Mouse (Mus musculus) embryonic stem cell, embryonic (primary cell): ENCODE measurements around the gene Sh3gl2.

ENCODE experiments used
- CTCF ChIA-PET, 4 experiments: fragments of 300-600 bp in 2 of 4; fragments of 350-600 bp in 2 of 4; sonication (Branson Sonifier 250); formaldehyde crosslinking; loops; one replicate each; lab custom pipeline; 2022; ENCODE audit warnings: inconsistent platforms in 2 of 4; lab: Charles Lee
- POLR2A ChIA-PET, 4 experiments: fragments of 300-600 bp in 2 of 4; fragments of 350-600 bp in 2 of 4; sonication (Branson Sonifier 250); formaldehyde crosslinking; loops; one replicate each; lab custom pipeline; 2022; ENCODE audit warnings: antibody characterized with exemption in 4 of 4, inconsistent platforms in 1 of 4; lab: Charles Lee

The Sh3gl2 gene

DNA sequence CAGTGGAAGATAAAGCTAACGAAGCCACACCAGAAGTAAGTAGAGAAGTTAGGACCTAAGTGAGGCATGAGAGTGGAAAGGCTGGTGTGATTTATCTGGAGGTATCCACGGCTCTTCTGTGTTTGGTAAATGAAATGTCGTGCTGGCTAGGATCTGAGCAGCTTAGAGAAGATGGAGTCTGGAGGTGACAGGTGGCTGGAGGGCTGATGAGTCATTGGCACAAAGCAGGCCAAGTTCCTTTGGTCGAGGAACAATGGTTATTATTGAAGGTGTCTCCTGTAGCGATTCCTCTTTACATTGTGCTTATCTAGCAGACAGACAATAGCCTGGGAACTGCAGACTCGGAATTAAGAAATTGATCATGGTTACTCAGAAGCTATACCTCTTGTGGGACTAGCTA is 135.8 kb downstream of the Sh3gl2 start:
- ChIA-PET POLR2A (interaction anchor here in 1 of 4 experiments (1.2 kb wide), 1 partner anchor 112 kb away, joined by 3 read pairs; no protein-coding TSS in a partner anchor), CTCF (no interaction called here)

DNA sequence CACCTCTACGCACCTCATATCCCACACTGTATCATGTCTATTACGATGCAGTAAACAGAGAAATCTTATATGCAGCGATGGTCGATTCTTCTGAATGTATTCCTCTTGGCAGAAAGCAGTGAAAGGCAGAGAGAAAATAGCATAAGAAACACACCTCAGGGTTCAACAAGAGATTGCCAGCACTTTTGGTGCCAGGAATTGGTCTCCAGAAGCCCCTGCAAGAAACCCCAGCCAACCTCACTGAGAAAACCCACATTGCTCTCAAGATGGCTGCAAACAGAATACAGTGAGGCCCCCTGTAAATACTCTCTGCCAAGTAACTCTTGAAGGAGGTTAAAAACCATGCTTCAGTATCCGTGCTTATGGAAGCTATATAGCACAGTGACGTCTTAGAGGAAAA is 141.0 kb downstream of the Sh3gl2 start:
- CTCF ChIA-PET: no interaction called here
- POLR2A ChIA-PET: no interaction called here

DNA sequence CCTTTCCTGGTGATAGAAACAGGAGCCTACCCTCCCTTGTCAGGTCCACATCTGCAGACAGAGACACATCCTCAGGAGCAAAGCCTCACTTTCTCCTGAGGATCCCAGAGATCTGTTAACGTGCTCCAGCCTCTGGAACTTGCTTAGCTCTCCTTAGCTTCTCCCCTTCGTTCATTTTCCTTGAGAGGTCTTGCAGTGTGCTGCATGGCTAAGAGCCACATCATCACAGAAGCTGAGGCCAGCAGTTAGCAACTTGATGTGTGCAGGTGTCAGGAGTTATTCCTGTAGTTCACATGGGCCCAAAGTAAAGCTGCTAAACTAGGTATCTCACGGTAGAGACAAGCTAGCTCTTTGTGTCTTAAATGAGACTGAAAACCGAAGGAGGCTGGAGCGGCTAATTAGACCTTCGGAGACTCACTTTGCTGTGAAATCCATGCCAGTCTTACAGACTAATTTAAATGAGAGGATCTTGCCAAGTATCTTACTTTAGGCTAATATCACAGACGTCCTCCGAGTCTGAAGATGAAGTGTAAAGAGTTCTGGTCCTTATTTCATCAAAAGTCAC is 143.2 kb downstream of the Sh3gl2 start:
- POLR2A ChIA-PET: interaction anchor here in 1 of 4 experiments (1.6 kb wide), 1 partner anchor 10 kb away, joined by 3 read pairs; no protein-coding TSS in a partner anchor

DNA sequence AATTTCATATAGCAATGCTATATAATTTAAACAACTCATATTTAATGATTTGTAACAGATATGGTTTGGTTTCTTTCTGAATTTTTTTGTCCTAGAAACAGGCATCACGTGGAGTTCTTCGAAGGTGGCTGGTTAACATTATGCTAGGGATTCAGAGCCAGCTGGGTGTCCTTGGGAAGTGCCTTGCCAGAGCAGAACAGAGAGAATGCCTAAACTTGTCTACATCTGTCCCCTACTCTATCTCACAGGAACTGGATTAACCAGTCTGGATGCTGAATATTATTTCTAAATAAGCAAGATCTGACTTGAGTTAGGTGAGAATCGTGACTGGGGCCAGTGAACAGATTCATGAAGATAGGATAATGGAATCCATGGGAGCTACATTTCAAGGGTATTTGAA is 157.7 kb downstream of the Sh3gl2 start:
- POLR2A ChIA-PET: interaction anchor here in 1 of 4 experiments (1.0 kb wide), 1 partner anchor 32 kb away, joined by 3 read pairs; no protein-coding TSS in a partner anchor
- CTCF ChIA-PET: no interaction called here

More for the DNA sequence above, 143.2 kb downstream of the Sh3gl2 start:
- CTCF ChIA-PET: no interaction called here

DNA sequence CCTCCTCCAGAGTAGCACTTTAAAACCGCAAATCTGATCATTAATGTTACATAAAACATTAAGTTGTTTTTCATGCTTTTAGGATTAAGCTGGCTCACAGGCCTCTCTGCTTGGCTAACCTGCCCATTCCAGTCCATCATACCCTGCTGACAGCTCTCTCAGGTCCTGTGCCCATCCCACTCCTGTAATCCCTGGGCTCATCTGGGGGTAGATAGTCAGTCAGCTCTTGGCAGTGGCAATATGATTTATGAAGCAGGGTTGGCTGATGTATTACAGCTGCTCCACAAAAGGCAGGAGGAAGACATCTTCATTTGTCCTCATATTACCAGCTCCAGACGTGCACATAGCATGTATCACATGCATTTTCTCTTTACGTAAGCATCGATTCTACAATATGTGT is 158.3 kb downstream of the Sh3gl2 start:
- ChIA-PET POLR2A (interaction anchor here in 1 of 4 experiments (1.0 kb wide), 1 partner anchor 32 kb away, joined by 3 read pairs; no protein-coding TSS in a partner anchor), CTCF (interaction anchor here in 1 of 4 experiments (1.0 kb wide), 1 partner anchor 39 kb away, joined by 3 read pairs; no protein-coding TSS in a partner anchor)

DNA sequence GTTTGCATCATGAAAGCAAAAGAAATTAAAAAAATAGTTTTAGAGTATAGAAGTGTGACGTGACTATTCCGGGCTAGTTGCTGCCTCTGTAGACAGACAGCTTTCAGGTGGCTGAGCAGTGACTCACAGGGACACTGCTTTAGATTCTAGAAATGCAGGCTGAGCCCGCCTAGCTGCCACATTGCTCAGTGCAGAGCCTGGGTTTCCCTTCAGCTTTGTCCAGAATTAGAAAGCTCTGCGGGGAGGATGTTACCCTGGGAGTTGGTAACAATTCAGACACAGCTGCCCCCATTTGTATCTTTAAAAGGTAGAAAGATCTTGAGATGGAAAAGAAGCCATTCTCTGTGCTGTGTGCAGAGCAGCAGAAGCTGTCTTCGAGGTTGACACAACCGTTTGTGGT is 166.1 kb downstream of the Sh3gl2 start:
- ChIA-PET POLR2A (interaction anchor here in 1 of 4 experiments (1.3 kb wide), 1 partner anchor 23 kb away, joined by 3 read pairs; no protein-coding TSS in a partner anchor), CTCF (interaction anchor here in 2 of 4 experiments (0.6 to 1.3 kb wide), 2 partner anchors 208 to 1070 kb away, joined by 3 read pairs; no protein-coding TSS in a partner anchor)

DNA sequence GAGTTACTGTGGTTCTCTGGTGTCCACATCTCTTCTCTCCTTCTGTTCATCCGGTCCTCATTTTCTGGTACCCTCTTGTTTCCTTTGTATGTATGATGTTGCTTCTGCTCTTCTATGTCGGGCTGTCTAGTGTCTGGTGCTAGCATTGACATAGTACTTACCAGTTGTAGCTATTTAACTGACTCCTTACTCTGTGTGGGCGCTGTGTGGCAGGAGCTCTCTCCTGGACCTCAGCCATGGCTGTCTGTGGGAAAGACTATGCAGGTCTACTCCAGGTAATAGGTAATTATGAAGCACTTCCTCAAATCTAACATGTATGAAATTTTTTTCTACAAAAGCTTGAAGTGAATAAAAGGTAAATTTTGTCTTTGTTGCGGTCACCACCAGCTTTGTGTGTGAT is 169.9 kb downstream of the Sh3gl2 start:
- POLR2A ChIA-PET: interaction anchor here in 2 of 4 experiments (0.5 to 1.8 kb wide), 4 partner anchors 9 to 445 kb away, joined by 3 to 5 read pairs (median 3); no protein-coding TSS in a partner anchor
- CTCF ChIA-PET: no interaction called here

DNA sequence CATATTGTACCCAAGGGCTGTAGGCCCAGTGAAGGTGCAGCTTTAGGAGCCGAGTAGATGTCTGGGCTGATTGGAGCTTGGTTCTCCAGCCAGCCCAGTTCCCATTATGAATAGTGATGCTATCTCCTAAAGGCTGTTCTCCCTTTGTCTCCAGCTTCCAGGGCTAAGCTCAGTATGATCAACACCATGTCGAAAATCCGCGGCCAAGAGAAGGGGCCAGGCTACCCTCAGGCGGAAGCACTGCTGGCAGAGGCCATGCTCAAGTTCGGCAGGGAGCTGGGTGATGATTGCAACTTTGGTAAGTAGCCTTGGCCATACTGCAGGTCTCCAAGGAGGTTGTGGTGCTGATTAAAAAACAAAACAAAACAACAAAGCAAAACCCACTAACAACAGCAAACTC is 171.3 kb downstream of the Sh3gl2 start:
- CTCF ChIA-PET: no interaction called here

DNA sequence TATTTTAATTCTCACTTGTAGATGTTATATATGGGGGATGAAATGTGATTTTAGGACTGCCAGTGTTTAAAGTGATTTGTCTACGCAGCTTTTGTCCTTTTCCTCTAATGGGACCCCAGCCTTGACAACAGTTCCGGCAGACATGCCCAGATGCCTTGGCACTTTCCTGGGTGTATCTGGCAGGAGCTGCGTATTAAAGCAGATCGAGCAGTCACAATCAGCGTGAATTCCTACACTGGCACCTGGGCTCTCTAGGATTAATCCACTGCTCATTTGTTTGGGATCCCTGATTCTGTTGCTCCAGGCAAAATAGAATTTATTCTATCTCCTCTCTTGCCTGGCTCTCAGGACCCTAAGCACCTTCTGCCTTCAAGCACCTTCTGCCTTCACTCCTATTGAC is 171.7 kb downstream of the Sh3gl2 start:
- ChIA-PET CTCF (no interaction called here), POLR2A (interaction anchor here in 1 of 4 experiments (1.2 kb wide), 1 partner anchor 94 kb away, joined by 3 read pairs; no protein-coding TSS in a partner anchor)

More for the DNA sequence above, 171.3 kb downstream of the Sh3gl2 start:
- POLR2A ChIA-PET: interaction anchor here in 1 of 4 experiments (1.2 kb wide), 1 partner anchor 93 kb away, joined by 3 read pairs; no protein-coding TSS in a partner anchor

DNA sequence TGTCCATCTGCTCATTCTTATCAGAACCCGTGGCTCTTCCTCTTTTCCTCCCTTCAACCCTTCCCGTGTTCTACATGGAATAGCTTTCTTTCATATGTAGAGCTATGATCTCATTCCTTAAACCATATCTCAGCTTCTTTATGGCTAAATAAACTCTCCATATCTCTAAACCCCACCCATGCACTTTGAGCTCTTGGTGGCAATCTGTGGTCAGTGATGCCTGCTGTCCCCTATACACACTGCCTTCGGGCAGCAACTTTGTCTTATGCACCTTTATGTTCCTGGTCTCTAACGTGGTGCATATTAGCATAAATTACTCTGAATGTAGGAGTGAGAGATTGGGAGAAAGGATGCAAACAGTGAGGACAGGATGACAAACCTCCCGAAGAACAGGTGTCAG is 180.3 kb downstream of the Sh3gl2 start:
- POLR2A ChIA-PET: no interaction called here

DNA sequence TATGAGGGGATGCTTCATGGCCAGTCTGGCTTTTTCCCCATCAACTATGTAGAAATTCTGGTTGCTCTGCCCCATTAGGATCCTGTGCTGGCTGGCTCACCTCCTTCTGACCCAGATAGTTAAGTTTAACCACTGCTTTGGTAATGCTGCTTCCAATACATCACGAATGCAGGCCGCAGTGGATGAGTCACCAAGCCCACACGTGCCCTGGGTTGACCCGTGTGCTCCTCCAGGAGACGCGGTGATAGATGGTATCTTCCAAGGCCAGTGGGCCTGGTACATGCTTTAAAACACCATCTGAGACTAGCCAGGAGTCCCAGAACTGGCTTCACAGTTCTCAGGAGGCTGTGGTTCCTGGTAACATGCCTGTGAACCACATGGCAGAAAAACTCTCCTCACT is 182.8 kb downstream of the Sh3gl2 start:
- POLR2A ChIA-PET: no interaction called here
- CTCF ChIA-PET: no interaction called here

More for the DNA sequence above, 180.3 kb downstream of the Sh3gl2 start:
- CTCF ChIA-PET: interaction anchor here in 1 of 4 experiments (0.9 kb wide), 1 partner anchor 223 kb away, joined by 4 read pairs; no protein-coding TSS in a partner anchor

DNA sequence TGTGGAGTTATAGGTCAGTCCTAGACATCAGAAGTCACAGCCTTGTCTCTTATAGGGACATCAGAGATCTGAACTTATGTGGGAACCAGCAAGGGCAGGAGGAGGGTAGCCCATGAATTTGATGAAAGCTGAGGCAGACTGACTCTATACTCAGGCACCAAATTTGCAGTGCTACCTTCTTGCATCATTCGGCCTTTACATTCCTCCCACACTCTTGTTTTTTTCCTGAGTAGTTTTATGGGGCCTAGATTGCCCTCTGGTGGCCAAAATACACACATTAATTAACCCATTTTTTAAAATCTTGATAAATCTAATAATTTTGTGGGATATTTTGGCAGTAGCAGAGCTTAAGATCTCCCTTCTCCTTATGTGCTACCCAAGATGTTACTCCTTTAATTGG is 186.9 kb downstream of the Sh3gl2 start:
- POLR2A ChIA-PET: no interaction called here

DNA sequence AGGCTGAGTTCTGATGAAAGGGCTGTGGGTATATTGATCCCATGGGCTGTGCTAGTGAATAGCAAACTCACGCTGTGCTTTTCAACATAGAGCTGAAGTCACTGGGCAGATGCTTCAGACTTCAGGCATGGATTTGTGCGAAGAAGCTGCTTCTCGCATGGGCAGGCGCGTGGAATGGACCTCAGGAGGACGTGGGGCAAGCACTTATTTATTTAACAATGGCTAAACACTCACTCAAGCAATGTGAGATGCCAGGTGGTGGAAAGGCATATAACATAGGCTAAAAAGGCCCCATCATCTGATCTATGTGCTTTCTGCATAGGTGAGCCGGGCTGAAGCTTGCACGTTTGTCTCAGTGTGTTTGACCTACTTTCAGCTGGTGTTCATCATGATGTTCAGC is 193.8 kb downstream of the Sh3gl2 start:
- ChIA-PET CTCF (interaction anchor here in 1 of 4 experiments (1.5 kb wide), 1 partner anchor 236 kb away, joined by 4 read pairs; no protein-coding TSS in a partner anchor), POLR2A (interaction anchor here in 1 of 4 experiments (1.1 kb wide), 1 partner anchor 234 kb away, joined by 3 read pairs; no protein-coding TSS in a partner anchor)

More for the DNA sequence above, 186.9 kb downstream of the Sh3gl2 start:
- CTCF ChIA-PET: interaction anchor here in 2 of 4 experiments (1.0 to 1.1 kb wide), 3 partner anchors 11 to 229 kb away, joined by 3 read pairs; no protein-coding TSS in a partner anchor

DNA sequence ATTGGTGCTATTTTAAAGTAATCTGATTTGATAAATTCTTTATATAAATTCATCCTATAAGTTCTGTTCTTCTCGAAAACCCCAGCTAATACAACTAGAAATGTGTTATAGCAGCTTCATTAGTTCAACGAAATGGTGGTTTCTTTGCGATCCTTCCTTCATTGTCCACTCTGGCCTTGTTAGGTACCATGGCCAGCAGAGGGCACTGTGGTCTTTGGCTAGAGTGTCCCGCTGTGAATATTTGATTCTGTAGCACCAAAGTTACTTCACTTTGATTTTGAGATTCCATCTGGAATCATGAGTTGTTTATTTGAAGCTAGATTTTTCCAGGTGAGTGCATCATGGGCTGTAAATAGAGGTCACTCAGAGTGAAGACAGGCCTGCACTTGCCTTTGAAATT is 197.9 kb downstream of the Sh3gl2 start:
- ChIA-PET CTCF (interaction anchor here (0.6 to 2.1 kb wide), 13 partner anchors 10 to 1594 kb away, joined by 3 to 12 read pairs (median 3); no protein-coding TSS in a partner anchor), POLR2A (no interaction called here)

DNA sequence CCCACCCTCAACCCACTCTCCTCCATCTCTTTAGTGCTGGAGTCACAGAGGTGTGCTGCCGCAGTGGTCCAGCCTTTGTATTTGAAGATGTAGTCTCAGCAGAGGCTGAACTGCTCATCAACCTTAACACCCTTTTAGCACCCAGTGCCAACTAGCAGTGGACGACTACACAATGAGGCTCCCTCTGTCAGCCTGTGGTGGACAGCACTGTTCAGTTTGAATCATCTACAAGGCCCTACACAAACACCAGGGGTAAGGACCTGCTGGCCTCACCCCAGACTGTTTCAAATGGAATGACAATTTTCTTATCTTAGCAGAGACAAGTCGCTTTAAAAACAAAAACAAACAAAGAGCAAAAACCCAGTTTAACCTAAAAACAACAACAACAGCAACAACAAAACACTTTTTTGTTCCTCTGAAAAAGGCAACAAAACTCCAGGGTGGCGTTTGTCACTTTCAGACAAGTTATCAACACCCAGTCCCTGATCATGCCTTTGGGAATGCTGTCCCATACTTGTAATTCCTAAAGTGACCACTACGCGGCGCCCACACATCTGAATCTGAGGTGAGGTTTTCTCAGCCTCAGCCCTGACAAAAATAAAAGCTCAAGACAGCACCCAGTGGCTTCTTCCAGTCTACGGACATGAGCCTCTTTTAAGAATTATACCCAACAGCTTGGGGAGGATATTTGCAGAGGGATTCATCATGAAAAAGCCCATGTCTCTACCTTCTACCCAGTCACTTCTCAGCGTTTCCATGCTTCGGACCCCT is 199.7 kb downstream of the Sh3gl2 start:
- POLR2A ChIA-PET: interaction anchor here in 1 of 4 experiments (0.6 kb wide), 1 partner anchor 1510 kb away, joined by 3 read pairs; no protein-coding TSS in a partner anchor
- CTCF ChIA-PET: interaction anchor here (0.6 to 1.9 kb wide), 33 partner anchors 9 to 1529 kb away, joined by 3 to 17 read pairs (median 4); no protein-coding TSS in a partner anchor

DNA sequence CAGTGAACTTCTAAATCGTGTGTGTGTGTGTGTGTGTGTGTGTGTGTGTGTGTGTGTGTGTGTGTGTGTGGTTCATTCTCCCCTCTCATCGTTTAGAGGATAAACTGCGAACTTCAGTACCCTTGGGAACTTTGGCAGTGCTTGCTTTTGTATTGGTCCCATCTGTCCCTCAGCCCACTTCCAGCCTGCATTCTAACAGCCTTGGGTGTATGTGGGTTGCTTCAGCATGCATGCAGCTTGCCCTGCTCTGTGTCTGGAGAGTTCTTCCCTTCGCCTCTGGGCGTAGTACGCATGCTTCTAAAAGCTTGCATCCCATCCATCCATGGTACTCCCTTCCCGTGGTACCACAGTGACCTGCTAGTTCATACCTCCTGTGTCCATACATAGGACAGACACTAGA is 200.3 kb downstream of the Sh3gl2 start:
- CTCF ChIA-PET: interaction anchor here (0.6 to 1.9 kb wide), 34 partner anchors 9 to 1528 kb away, joined by 3 to 17 read pairs (median 4); no protein-coding TSS in a partner anchor
- POLR2A ChIA-PET: interaction anchor here in 1 of 4 experiments (1.0 kb wide), 1 partner anchor 10 kb away, joined by 3 read pairs; no protein-coding TSS in a partner anchor

DNA sequence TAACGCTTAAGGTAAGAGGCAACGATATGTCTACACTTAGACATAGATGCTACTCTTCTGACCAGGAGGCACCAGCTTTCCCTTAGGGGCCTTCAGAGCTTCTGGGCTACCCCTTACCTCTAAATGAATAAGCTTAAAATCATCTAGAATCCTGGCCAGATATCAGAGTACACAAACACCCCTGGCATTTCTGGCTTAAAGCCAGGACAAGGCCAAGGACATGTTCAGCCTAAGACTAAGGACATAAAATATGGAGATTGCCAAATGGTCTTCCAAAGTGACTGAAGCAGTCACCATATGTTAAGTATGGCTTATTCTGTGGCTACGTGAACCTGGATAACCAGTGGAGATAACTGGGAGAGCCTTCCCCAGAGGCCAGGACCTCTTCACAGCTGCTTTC is 211.5 kb downstream of the Sh3gl2 start:
- ChIA-PET POLR2A (interaction anchor here in 1 of 4 experiments (0.6 kb wide), 1 partner anchor 55 kb away, joined by 4 read pairs; no protein-coding TSS in a partner anchor), CTCF (interaction anchor here in 2 of 4 experiments (1.0 to 2.8 kb wide), 2 partner anchors 11 kb away, joined by 3 to 11 read pairs; no protein-coding TSS in a partner anchor)

DNA sequence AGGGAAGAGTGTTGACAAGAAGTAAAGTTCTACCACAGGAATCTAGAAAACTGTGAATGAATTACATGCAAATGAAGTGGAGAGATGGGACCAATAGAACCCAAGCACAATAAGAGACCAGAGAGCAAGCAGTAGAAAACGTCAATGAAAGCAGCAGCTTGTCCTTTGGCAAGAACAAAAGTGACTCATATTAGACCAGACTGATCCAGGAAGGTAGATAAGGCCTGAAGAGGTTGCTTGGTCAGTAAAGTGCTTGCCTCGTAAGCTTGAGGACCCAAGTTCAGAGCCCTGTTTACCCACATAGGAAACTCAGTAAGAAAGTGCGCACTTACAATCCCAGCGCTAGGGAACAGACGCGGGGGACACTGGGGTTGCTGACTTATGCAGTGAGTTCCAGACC is 215.5 kb downstream of the Sh3gl2 start:
- ChIA-PET POLR2A (no interaction called here), CTCF (no interaction called here)

DNA sequence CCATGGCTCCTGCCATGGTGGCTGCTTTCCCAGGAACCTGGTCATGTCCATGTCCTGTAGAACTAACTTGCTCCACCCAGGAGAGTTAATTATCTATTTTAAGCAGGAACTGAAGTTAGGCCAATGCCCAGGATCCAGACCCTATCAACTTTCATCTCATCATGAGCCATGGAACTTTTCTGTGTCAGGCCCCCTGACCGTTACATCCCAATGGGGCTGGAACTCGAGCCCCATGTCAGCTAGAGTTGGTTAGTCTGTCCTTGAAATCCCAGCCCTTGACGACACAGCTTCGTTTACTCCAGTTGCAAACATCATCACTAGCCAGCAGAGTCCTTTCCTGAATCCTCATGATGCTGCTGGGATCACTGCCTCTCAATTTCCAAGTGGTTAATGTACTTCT is 221.3 kb downstream of the Sh3gl2 start:
- POLR2A ChIA-PET: no interaction called here
- CTCF ChIA-PET: no interaction called here
